Mouse (Mus musculus) ES-Bruce4 (cell line): ENCODE data around the gene Galnt18.

Source experiments
- CTCF ChIP-seq: IDR thresholded peaks from one replicate; pipeline ENCODE4 v1.8.1; 2011; ENCODE audit warnings: low read depth, low read length
- EP300 ChIP-seq: IDR thresholded peaks from 2 replicates; pipeline ENCODE4 v1.6.1; 2011; ENCODE audit warnings: low read depth, low read length; ENCODE audit not compliant: insufficient read depth
- POLR2A ChIP-seq: IDR thresholded peaks from one replicate; pipeline ENCODE4 v1.8.1; 2011; ENCODE audit warnings: low read length; ENCODE audit not compliant: insufficient read depth

GRCm38 (mm10) chr7:111741595-111741994 is 38.2 kb downstream of the Galnt18 start:
- TF ChIP-seq POLR2A (no peak), CTCF (no peak), EP300 (no peak)
